Mouse (Mus musculus) CD4-positive helper T cell, adult 2 months (primary cell): ENCODE measurements around the gene Sytl3.

Experiments
- DNase-seq: peaks from one replicate; pipeline ENCODE4 v3.0.0-alpha.2; 2012; ENCODE audit warnings: low read depth, missing footprints, low spot score

Gene Sytl3

GRCm38 (mm10) chr17:6736306-6737272 lies 77.7 kb downstream of the Sytl3 start:
- peak; percentile 2 for DNase-seq

GRCm38 (mm10) chr17:6737273-6737997 lies 78.5 kb downstream of the Sytl3 start:
- no peak for DNase-seq

- DNase-seq, result no peak
Observed at GRCm38 (mm10) chr17:6738836-6739235, 79.9 kb downstream of the Sytl3 start.

GRCm38 (mm10) chr17:6739266-6739665 lies 80.4 kb downstream of the Sytl3 start:
- DNase-seq, result no peak

GRCm38 (mm10) chr17:6739756-6740155 lies 80.9 kb downstream of the Sytl3 start:
- DNase-seq, result no peak

DNA sequence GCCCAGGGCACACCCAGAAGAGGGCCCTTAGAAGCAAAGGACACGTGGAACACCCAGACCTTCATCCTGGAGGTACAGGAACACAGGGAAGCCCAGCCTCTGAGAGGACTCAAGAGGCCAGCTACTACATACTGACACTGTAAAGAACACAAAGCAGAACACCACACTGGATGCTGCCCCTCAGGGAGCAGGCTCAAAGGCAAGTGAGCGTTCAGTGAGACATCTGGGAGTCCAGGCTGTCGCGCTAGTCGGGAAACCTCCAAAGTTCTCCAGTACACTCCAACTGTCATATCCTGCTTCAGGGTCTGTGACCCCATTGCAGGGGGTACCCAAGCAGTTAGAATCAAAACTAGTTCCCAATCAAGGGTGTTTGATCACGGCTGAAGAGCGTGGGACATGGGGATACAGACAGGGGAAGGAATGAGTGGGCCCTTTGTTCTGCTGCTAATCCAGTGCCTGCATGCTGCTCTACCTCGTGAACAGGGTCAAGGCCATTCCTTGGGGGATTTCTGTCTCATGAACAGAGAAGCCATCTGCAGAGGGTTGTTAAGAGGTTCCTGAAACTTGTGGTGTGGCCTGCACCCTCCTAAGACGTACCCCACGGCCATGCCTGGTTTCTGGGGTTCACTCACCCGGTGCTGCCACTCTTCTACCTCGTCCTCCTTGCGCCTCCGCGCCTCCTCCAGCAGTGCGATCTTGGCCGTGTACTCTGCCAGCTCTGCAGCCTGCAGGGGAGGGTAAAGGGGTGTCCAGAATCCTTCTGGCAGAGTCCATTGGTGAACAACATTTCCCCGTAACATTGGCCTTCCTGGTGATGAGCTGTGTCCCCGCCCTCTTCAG lies 81.7 kb downstream of the Sytl3 start:
- DNase-seq, result no peak

DNA sequence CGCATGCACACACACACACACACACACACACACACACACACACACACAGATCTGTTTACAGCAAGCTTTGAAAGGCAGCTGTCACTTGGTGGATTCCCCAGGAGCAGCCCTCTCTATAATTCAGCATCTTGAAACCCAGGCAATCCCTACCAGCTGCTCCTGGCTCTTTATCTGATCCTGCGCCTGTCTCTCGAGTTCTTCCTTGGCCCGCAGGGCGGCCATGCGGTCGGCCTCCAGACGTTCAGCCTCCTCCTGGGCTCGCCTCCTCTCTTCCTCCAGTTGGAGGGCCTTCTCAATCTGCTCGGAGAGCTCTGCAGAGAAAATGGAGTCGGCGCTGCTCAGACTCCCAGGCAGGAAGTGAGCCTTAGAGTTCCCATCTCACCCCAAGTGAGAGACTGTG lies 82.4 kb downstream of the Sytl3 start:
- DNase-seq, result no peak

DNA sequence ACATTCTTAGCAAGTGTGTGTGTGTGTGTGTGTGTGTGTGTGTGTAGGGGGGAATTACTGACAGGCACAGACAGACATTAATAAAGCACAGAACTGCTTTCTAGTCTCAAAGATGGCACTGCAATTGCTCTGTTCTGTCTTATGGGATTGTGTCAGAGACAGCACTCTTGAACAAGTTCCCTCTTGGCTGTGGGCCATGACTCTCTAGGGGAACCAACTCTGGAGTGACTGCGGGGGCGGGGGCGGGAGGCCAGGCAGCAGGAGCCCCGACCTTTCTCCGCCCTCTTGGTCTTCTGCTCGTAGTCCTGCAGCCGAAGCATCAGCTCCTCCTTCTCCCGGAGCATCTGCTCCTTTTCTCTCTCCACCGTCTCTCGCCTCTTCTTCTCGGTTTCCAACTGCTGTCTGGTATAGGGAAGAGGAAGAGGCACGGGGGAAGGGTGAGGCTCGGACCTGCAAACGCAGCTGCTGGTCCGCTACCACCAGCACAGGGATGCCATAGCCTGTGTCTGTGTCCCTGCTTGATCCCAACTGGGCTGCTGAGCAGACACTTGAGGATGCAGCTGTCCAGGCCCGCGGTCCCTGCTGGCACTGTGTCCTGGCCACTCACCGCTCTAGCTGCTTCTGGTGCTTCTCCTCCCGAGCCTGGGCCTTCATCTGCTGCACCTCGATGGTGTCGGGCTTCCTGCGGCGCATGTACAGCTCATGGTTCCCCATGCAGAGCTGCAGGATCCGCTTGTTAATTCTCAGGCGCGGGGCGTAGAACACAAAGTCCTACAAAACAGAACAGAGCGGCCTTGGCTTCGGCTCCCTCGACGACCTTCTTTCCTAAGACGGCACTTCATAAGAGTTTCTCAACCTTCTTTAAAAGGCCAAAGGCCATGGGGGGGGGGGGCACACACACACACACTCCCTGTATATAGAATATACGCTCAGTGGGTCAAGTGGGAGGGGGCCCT lies 83.5 kb downstream of the Sytl3 start:
- no peak for DNase-seq

DNA sequence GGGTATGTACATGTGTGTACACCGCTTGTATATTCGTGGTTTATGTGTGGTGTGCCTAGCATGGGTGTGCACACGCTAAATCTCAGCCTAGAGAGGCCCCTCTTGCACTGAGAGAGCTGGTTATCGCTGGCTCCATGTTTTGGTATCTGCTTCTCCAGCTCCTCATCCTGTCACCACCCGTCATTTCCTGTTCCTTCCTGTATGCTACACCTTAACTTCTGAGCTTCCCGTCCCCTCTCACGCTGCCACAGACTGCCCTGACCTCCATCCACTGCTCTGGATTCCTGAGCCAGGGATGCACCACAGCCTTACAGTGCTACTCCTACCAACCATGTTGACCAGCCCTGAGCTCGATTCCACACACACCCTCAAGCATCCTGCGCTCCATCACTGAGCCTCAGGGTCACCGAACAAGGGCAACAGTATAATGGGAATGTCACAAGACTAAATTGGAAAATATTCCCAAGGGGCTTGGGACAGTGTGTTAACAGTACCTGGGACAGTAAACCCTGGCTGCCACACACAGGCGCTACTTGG lies 84.2 kb downstream of the Sytl3 start:
- peak; percentile 47 for DNase-seq

- DNase-seq, result peak; percentile 85
Observed at GRCm38 (mm10) chr17:6743787-6744239, 84.9 kb downstream of the Sytl3 start.

GRCm38 (mm10) chr17:6744366-6744765 lies 85.5 kb downstream of the Sytl3 start:
- DNase-seq, result peak; percentile 33

DNA sequence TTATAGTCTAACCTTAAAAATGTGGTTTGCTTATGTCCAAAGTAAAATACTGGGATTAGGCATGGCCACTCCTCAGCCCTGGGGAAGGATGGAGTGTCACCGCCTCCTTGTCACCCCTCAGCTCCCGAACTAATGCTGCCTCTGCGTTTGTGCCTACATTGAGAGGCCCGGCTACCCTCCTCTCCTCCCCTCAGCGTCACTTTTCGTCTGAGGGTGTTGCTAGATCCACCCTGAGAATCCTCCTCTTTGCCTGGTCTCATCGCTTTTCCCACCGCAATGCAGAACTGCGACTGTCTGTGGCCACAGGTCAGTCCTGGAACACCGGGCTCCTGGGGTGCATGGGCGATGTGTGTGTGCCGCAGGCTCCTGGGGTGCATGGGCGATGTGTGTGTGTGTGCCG lies 86.0 kb downstream of the Sytl3 start:
- no peak for DNase-seq

DNA sequence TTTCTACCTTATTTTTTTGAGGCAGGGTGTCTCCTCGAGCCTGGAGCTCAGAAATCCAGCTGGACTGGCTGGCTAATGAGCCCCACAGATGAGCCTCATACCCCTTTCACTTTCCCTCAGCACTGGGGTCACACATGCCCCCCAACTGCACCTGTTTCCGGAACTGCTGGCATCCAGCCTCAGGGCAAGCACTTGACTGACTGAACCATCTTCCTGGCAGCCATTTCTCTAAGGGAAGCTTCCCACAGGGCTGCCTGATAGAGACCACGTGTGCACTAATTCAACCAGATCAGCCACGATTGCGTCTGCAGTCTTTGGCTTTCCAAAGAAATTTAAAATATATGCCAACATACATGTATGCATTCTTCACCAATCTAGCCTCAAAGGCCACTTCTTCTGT lies 86.6 kb downstream of the Sytl3 start:
- no peak for DNase-seq

- peak; percentile 50 for DNase-seq
Observed at GRCm38 (mm10) chr17:6745975-6746374, 87.1 kb downstream of the Sytl3 start.

- DNase-seq, result peak; percentile 37
Observed at GRCm38 (mm10) chr17:6746452-6747231, 87.7 kb downstream of the Sytl3 start.

- DNase-seq, result no peak
Observed at GRCm38 (mm10) chr17:6747478-6747877, 88.6 kb downstream of the Sytl3 start.

- no peak for DNase-seq
Observed at GRCm38 (mm10) chr17:6748779-6749464, 90.0 kb downstream of the Sytl3 start.

GRCm38 (mm10) chr17:6751221-6751859 lies 92.4 kb downstream of the Sytl3 start:
- no peak for DNase-seq
